Mouse (Mus musculus) c-Kit-positive CD71-positive TER-119-positive erythroid progenitor cells, embryonic 14.5 days (primary cell): ENCODE measurements around the gene Snx21.

ENCODE experiments used
- DNase-seq: peaks from one replicate; pipeline ENCODE4 v3.0.0-alpha.2; 2013; ENCODE audit warnings: low spot score

The Snx21 gene

DNA sequence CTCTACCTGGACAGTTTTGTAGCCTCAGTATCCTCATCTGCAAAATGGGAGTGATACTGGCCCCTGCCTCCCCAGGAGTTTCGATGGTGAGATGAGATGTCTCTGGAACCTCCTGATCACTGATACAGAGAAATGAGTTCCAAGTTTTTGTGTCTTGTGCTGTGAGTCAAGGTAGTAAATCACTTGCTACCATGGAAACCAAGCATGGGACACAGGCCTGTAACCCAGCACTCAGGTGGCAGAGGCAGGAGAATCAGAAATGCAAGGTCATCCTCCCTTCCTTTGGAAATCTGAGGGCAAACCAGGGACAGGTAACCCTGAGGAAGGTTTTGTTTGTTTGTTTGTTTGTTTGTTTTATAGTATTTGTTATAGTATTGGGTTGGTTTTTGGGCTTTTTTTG is 43.5 kb downstream of the Snx21 start:
- DNase-seq = no peak

DNA sequence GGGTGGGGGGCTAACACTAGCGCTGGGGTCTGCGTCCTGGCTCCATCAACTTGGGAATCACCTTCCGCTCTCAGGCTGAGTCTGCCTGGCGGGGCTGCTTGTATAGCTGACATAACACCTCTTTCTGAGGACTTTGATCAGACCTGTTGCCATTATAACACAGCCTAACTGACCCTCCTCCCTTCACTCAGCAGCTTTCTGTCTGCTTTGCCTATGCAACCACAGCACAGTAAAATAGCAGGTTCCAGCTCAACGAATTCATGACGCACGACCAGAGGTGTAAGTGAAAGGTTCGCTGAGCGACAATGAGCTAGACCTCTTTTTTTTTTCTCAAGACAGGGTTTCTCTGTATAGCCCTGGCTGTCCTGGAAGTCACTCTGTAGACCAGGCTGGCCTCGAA is 45.4 kb downstream of the Snx21 start:
- DNase-seq = no peak

DNA sequence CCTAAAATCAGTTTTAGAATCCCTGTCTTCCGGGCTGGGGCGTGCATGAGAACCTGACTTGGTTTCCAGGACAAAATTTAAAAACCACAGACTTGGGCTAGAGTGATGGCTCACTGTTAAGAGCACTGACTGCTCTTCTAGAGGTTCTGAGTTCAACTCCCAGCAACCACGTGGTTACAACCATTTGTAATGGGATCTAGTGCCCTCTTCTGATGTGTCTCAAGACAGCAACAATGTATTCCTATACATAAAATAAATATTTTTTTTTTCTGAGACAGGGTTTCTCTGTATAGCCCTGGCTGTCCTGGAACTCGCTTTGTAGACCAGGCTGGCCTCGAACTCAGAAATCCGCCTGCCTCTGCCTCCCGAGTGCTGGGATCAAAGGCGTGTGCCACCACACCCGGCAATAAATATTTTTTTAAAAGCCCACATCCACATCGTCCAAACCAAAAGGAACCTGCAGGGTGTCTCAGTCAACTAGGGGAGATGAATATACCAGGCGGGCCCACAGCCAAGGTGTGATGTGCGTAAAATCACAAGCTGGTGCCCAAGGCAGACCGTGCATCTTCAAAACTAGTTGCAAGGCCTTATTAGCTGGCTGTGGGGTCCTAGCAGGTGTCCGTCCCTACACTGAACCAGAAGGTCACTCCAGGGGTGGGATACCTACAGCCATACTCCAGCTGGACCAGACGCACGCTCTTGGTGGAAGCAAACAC is 46.6 kb downstream of the Snx21 start:
- no peak for DNase-seq

DNA sequence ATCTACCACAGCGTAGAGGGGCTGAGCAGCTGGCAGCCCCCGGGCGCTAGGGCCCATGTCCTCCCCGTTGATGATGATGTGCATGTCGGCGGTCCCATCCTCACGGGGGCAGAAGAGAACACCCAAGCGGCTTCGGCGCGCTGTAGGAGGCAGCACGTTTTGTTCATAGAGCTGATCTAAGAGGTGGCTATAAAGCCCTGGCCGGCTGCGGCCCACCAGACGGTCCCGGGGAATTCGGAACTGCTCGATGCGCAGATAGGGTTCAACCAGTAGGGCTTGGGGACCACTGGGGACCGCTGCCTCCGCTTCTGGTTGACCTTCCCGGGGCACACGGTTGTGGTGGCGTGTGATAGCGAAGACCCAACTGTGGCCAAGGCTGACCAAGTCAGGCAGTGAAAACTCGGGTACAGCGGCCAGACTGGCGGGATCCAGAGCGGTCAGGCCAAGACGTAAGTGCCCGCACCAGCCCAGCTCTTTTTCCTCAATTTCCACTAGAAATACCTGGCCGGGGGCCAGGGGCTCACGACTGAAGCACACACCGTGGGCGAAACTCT is 47.2 kb downstream of the Snx21 start, which contains the start of gene Ctsa:
TSS of gene Ctsa (plus strand) at position 126 of the 554 bp plus-strand sequence.
- peak; percentile 73 for DNase-seq

DNA sequence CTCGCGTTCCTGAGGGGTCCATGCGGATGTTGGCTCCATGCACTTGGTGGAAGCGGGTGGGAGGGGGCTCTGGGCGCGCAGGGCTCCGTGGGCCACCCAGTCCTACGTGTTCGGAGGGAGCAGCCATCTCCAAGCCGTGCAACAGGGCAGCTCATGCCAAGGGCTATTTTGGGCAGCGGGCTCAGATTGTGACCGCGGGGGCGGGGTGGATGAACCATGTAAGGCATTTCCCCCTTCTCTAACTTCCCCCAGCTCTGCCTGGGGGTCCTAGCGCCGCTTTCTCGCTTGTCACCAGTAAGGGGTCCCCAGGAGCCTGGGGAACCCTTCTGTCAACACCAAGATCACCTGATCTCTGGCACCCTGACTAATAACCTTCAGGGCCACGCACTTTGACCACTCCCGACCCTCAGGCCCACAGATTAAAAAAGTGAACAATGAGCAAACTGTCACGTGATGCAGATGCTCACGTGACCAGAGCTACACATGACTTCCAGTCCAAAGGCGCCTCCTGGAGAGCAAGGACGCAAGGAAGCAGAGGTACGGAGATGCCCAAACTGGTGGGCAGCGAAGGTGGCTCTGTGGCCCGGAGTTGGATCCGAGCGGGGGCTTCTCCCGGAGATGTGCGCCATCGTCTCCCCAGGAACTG is 47.8 kb downstream of the Snx21 start, which contains the start of gene Neurl2:
TSS of gene Neurl2 (minus strand) at position 143 of the 646 bp plus-strand sequence.
- peak; percentile 90 for DNase-seq

DNA sequence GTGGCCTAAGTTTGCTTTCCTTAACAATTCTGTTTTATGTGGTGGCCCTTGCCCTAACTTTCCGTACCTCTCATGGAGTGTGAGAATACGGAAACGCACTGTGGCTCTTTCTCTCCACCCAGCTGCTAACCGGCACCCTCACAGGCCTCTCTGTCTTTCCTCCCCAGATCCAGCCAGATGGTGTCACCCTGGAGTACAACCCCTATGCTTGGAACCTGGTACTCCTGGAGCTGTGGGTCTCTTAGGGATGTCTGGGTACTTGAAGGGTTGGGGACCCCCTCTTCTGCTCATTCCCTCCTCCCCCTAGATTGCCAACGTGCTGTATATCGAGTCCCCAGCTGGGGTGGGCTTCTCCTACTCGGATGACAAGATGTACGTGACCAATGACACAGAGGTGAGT is 48.9 kb downstream of the Snx21 start:
- DNase-seq = no peak

DNA sequence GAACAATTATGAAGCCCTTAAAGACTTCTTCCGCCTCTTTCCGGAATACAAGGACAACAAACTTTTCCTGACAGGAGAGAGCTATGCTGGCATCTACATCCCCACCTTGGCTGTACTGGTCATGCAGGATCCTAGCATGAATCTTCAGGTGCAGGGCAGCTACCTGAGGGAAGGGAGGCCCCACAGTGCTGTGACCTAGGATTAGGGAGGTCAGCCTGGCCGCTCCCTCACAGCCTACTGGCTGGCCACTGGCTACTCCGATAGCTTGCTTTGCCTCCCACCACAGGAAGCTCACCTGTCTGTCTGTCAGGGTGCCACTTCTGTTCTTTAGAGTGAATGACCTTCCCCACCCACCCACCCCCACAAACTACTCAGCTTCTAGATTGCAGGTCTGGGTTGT is 49.5 kb downstream of the Snx21 start:
- DNase-seq = no peak
